Mouse (Mus musculus) kidney, adult 2 months (tissue): Measurements from ENCODE around the gene Tspan14.

Experiments
- CTCF ChIP-seq: fragments of 200-500 bp; conservative IDR thresholded peaks from 2 replicates; pipeline ENCODE4 v1.5.1; 2011; ENCODE audit warnings: low read depth, mild to moderate bottlenecking, control low read depth, low read length, moderate library complexity, mixed read lengths; ENCODE audit not compliant: insufficient read depth, insufficient read length
- POLR2A ChIP-seq: fragments of 200-500 bp; IDR thresholded peaks from one replicate; pipeline ENCODE4 v1.6.1; 2011; ENCODE audit warnings: low read depth, low read length, control low read depth

GRCm38 (mm10) chr14:40956252-40957146 is 10.1 kb downstream of the Tspan14 start:
- no peak for TF ChIP-seq POLR2A
- TF ChIP-seq CTCF = peak; percentile 36; the same call in 1 of the 2 replicates
